Mouse (Mus musculus) G1E (cell line): ENCODE data around the gene Tbrg4. TPM values are rescaled to one million over a fixed set of nuclear protein-coding genes. Genes with fewer than 3 reads are reported as not detected.
"Not testable (repeated sequence)": the region's sequence is repeated elsewhere in the genome, so short reads cannot be mapped to it uniquely, and the experiment has no call there.

Experiments
- ATAC-seq: 2 replicates; pipeline ENCODE4 v1.8.0; 2016; ENCODE audit warnings: mild to moderate bottlenecking; ENCODE audit not compliant: insufficient number of reproducible peaks, poor library complexity, low FRiP score, severe bottlenecking; ENCODE audit errors: extremely low read depth
- DNase-seq: peaks from one replicate; pipeline ENCODE4 v3.0.0; 2012; ENCODE audit warnings: low spot score
- H3K27me3 ChIP-seq: 2 replicates; pipeline ENCODE4 v1.6.1; 2012; ENCODE audit warnings: mild to moderate bottlenecking, low read length, inconsistent platforms; ENCODE audit not compliant: insufficient read depth
- H3K36me3 ChIP-seq: replicated peaks from 2 replicates; pipeline ENCODE3; 2012; ENCODE audit warnings: mild to moderate bottlenecking, inconsistent platforms
- H3K4me1 ChIP-seq: 2 replicates; pipeline ENCODE4 v1.6.1; 2012; ENCODE audit warnings: low read depth, low read length, inconsistent platforms, mixed read lengths; ENCODE audit not compliant: insufficient read depth
- H3K4me3 ChIP-seq: 2 replicates; pipeline ENCODE4 v1.5.1; 2012; ENCODE audit warnings: low read depth, mild to moderate bottlenecking, inconsistent platforms, low read length, moderate library complexity, mixed read lengths
- H3K9me3 ChIP-seq: replicated peaks from 2 replicates; pipeline ENCODE4 v1.6.1; 2012; ENCODE audit warnings: inconsistent platforms
- CTCF ChIP-seq: IDR thresholded peaks from 2 replicates; pipeline ENCODE4 v1.5.1; 2012; ENCODE audit warnings: low read depth, low read length, inconsistent platforms, mixed read lengths
- GATA1 ChIP-seq: IDR thresholded peaks from 2 replicates; pipeline ENCODE4 v1.6.1; 2012; ENCODE audit warnings: borderline replicate concordance, low read length, inconsistent platforms, mixed read lengths
- GATA2 ChIP-seq: IDR thresholded peaks from 2 replicates; pipeline ENCODE4 v1.6.1; 2012; ENCODE audit warnings: low read depth, low read length, inconsistent platforms, borderline replicate concordance
- POLR2AphosphoS5 ChIP-seq: IDR thresholded peaks from 2 replicates; pipeline ENCODE4 v1.6.1; 2012; ENCODE audit warnings: low read depth, low read length, inconsistent platforms; ENCODE audit not compliant: insufficient replicate concordance
- TAL1 ChIP-seq: conservative IDR thresholded peaks from 2 replicates; pipeline ENCODE4 v1.6.1; 2012; ENCODE audit warnings: low read depth, low read length, inconsistent platforms, mixed read lengths
- polyA plus RNA-seq: library from polyadenylated mRNA; stranded (reverse); fragments of >175 nt; gene quantifications from 2 replicates; pipeline ENCODE4 v1.2.3, GENCODE M21; 2012
- total RNA-seq, 2 experiments: library from RNA; stranded (forward) in 1 of 2; stranded (reverse) in 1 of 2; fragments of 200-1000 nt in 1 of 2; fragments of >200 nt in 1 of 2; fragmentation: Nextera tagmentation in 1 of 2; gene quantifications; 2 replicates each; pipeline ENCODE4 v1.2.3; 2014 to 2017

Gene Tbrg4
- total and polyA plus RNA-seq, 3 experiments = 30.0 to 218 (median 71.1) TPM

DNA sequence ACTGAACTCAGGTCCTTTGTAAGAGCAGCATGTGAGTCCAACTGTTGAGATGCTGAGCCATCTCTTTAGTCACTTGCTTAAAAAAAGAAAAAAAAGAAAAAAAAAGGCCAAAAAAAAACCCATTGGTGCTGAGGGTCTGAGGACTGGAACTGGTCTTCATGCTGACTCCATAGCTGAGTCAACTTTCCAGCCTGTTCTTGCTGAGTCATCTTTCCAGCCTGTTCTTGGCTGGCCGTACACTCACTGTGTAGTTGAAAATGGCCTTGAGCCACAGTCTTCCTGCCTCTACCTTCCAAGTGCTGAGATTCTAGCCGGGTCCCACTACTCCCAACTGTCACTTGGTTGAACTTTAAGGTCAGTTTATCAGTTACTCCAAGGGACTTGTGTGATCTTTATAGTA lies 40.8 kb upstream of the Tbrg4 start:
- TF ChIP-seq CTCF (no peak), GATA2 (no peak), TAL1 (no peak), GATA1 (no peak), POLR2AphosphoS5 (no peak)
- Histone ChIP-seq H3K36me3 (no peaks in the 10 kb centered on the region), H3K27me3 (no peaks in the 10 kb centered on the region; the same call in 1 of the 2 replicates), H3K4me3 (no peak overlapping the region), H3K9me3 (no peaks in the 10 kb centered on the region), H3K4me1 (no peaks in the 10 kb centered on the region)
- DNase-seq (no peak), ATAC-seq (no peak)

DNA sequence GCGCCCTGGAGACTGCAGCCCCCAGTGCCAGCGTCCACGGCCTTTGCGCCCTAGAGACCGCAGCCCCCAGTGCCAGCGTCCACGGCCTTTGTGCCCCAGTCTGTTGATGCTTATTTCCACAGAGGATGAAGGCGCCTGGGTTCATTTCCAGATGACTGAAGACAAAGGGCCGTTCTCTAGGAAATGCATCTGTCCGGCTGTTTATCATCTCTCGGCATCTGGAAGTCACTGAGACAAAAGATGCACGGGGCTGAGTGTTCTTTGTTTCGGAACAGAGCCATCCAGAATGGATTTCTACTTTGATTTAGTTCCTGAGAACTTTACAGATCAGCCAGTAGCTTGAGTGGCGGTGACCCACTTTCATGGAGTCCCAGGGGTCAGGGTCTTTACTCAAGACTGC lies 35.3 kb upstream of the Tbrg4 start:
- no peak for ATAC-seq
- Histone ChIP-seq H3K4me1 (no peaks in the 10 kb centered on the region), H3K36me3 (no peaks in the 10 kb centered on the region), H3K9me3 (no peaks in the 10 kb centered on the region), H3K4me3 (no peak overlapping the region), H3K27me3 (peaks cover 9% of the 10 kb centered on the region)
- TF ChIP-seq GATA2 (no peak), GATA1 (no peak), TAL1 (no peak), CTCF (no peak), POLR2AphosphoS5 (no peak)
- DNase-seq = no peak

DNA sequence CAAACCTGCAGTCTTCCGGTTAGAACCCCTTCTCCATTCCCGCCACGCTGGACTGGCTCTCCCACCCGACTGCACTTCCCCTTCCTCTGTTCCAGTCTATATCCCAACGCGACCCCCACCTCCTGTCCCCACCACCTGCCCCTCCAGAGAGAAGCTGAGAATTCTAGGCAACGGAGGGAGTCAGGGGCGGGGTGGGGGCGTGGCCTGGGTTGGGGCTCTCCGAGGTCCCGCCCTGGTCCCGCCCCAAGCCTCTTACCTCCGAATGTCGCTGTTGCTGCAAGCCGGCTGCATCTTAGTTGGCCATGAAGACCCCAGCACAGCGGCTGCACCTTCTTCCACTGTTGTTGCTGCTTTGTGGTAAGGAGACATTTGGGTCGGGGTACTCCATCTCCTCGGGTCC lies 32.4 kb upstream of the Tbrg4 start, which contains the start of gene Ramp3:
Ramp3 (plus strand) TSS at position 251 of the 400 bp plus-strand sequence.
- no peak within 1 kb of the TSS; the same call in 1 of the 2 replicates for H3K4me3 ChIP-seq
- H3K9me3 ChIP-seq = no peaks in the 10 kb centered on the region
- DNase-seq (no peak), ATAC-seq (no peak)
- no peaks in the 10 kb centered on the region for H3K36me3 ChIP-seq
- peaks cover 18% of the 10 kb centered on the region for H3K27me3 ChIP-seq
- no peak for TF ChIP-seq POLR2AphosphoS5
- TF ChIP-seq GATA1 = no peak
- TF ChIP-seq GATA2 = no peak
- no peak for TF ChIP-seq TAL1
- TF ChIP-seq CTCF = no peak
- no peaks in the 10 kb centered on the region for H3K4me1 ChIP-seq

DNA sequence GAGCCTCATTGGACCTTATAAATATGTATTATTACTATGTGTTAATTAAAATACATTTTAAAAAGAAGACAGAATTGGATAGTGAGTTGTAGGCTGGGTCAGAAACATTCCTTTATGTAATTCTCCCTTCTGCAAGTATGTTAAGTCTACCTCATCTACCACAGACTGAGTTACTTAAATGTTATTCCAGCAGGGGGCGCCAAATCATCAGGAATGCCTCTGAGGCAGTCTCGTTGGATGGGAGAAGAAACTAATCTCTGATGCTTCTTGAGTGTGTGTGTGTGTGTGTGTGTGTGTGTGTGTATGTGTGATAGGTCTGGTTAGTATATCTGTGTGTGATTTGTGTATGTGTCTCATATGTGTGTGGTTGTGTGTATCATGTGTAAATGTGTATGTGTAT lies 29.0 kb upstream of the Tbrg4 start:
- Histone ChIP-seq H3K4me3 (no peak overlapping the region), H3K9me3 (no peaks in the 10 kb centered on the region), H3K27me3 (peaks cover 25% of the 10 kb centered on the region), H3K36me3 (no peaks in the 10 kb centered on the region), H3K4me1 (no peaks in the 10 kb centered on the region)
- no peak for ATAC-seq
- TF ChIP-seq CTCF = peak; percentile 40; the same call in 1 of the 2 replicates
- no peak for TF ChIP-seq GATA1
- peak; percentile 47 for DNase-seq

DNA sequence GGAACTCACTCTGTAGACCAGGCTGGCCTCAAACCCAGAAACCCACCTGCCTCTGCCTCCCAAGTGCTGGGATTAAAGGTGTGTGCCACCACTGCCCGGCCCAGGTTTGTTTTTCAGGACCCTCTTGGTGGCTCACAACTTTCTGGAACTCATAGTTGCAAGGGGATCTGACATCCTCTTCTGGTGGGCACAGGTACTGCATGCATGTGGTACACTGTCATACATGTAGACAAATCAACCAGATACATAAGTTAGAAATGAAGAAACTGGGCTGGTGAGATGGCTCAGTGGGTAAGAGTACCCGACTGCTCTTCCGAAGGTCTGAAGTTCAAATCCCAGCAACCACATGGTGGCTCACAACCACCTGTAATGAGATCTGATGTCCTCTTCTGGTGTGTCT lies 27.1 kb upstream of the Tbrg4 start:
- not testable (repeated sequence) for H3K4me3 ChIP-seq, ATAC-seq, H3K4me1 ChIP-seq, DNase-seq, H3K36me3 ChIP-seq, H3K9me3 ChIP-seq
- H3K27me3 ChIP-seq = peaks cover 22% of the 10 kb centered on the region; the same call in 1 of the 2 replicates

DNA sequence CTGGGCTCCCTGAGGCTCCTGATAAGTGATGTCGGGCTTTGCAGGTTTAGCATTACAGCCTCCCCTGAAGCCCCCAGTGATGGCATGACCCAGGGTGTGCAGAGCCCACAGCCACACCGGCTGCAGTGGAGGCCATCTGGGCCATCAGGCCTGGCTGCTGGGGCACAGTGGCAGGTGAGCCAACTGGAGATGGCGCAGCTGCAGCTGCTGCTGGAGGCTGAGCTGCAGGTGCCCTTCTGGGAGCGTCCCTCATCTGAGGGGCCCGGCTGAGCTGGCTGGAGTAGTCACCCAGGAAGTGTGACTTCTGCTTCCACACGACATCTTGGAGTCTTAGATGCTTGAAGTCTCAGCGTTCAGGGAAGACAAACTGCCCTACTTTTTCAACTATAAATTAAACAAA lies 24.7 kb upstream of the Tbrg4 start:
- no peak for TF ChIP-seq CTCF
- ATAC-seq (no peak), DNase-seq (no peak)

DNA sequence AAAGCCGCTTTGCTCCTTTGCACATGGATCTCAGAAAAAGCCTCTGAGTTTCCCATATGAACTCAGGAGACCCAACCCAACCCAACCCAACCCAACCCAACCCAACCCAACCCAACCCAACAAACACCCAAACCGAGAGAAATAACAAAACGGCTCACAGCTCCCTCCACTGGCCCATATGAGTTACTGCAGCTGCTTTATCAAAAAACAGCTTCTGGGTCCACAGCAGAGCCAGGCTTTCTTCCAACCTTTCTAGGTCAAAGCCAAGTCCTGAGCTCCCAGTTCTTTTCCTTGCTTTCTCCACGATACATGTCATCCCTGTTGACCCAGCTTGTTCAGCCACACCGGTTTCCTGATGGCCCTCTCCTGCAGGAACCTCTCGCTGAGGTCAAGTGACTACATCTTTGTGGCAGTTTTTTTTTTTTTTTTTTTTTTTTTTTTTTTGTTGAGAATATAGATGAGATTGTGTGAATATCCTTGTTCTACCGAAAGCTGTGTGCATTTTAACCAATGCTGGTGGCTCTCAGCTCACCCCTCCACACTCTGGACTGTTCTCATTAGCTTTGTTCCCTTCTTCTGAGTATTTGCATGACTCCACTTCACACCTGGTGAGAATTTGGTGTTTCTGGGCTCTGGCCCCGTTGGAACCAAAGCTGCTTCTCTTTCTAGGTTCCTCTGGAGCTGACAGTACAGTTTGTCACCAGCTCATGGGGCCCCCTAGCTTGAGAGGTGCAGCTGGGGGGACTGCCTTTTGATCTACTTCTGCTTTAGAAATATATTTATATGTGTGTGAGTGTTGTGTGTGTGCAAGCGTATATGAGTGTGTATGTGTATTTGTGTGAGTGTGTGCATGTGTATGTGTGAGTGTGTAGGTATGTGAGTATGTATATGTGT lies 22.2 kb upstream of the Tbrg4 start:
- no peak for DNase-seq
- no peaks in the 10 kb centered on the region for H3K9me3 ChIP-seq
- ATAC-seq = no peak
- H3K36me3 ChIP-seq = no peaks in the 10 kb centered on the region
- peaks cover 23% of the 10 kb centered on the region for H3K27me3 ChIP-seq
- no peaks in the 10 kb centered on the region for H3K4me1 ChIP-seq
- H3K4me3 ChIP-seq = no peak overlapping the region
- no peak for TF ChIP-seq POLR2AphosphoS5
- TF ChIP-seq GATA2 = no peak
- 0 out of 2 replicates have a peak, but pooled peaks have one; percentile 7 for TF ChIP-seq CTCF

More for the DNA sequence above, 24.7 kb upstream of the Tbrg4 start:
- H3K4me1 ChIP-seq = no peaks in the 10 kb centered on the region
- no peaks in the 10 kb centered on the region for H3K36me3 ChIP-seq
- H3K27me3 ChIP-seq = peaks cover 16% of the 10 kb centered on the region
- no peaks in the 10 kb centered on the region for H3K9me3 ChIP-seq
- H3K4me3 ChIP-seq = no peak overlapping the region
